Mouse (Mus musculus) lung, adult 2 months (tissue): ENCODE measurements around the gene Nrip3.

Experiments used
- CTCF ChIP-seq: fragments of 200-500 bp; IDR thresholded peaks from 2 replicates; pipeline ENCODE4 v1.5.1; 2011; ENCODE audit warnings: mild to moderate bottlenecking, low read length, control low read depth; ENCODE audit not compliant: insufficient read depth
- POLR2A ChIP-seq: fragments of 200-500 bp; IDR thresholded peaks from 2 replicates; pipeline ENCODE4 v1.6.1; 2011; ENCODE audit warnings: low read depth, mild to moderate bottlenecking, control low read depth, low read length, borderline replicate concordance; ENCODE audit errors: extremely low read depth

DNA sequence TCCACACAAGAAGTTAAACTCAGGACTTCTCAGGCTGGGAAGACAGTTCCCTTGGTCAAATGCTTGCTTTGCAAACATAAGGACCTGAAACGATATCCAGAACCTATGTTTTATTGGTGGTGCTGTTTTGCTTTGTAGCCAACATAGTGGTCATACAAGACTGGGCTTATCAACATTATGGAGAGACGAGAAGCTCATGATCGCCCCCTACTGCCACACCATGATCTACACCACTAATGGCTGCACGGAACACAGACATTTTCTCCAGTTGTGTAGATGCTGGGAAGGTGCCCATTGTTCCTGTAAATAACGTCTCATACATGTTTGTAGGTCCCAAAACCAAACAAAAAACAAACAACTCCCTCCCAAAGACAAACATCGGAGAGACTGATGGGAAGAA is 23.0 kb upstream of the Nrip3 start:
- TF ChIP-seq POLR2A = no peak
- peak; percentile 39; the same call in 1 of the 2 replicates for TF ChIP-seq CTCF
